Mouse (Mus musculus): ENCODE results near the gene Zfp865. TPM values are rescaled to one million over a fixed set of nuclear protein-coding genes. Genes with fewer than 3 reads are reported as not detected.
A peak's percentile ranks its signal among the peaks of the same experiment; 100 is the strongest.

The Zfp865 gene
- polyA plus RNA-seq, 1 experiment from 2014 or later = 9.0 TPM

- Histone ChIP-seq H3K9ac (0 out of 2 replicates have a peak overlapping the region, but pooled peaks have one; percentile 26), H3K4me3 (replicated peaks) (peak overlapping the region; percentile 82), H3K27me3 (peaks cover 34% of the 10 kb centered on the region), H3K36me3 (no peaks in the 10 kb centered on the region), H3K9me3 (replicated peaks) (no peaks in the 10 kb centered on the region), H3K4me1 (peaks cover 70% of the 10 kb centered on the region), H3K27ac (replicated peaks) (no peak overlapping the region), H3K4me2 (replicated peaks) (peak overlapping the region; percentile 90)
- ATAC-seq (ENCODE audit: insufficient number of reproducible peaks, low FRiP score, low TSS enrichment, low read depth) = no peak
- WGBS = 12% methylated on average over 32 of the region's 32 CpGs
These were observed 33.4 kb downstream of the Zfp865 start for GRCm38 (mm10) chr7:5053456-5054179.

GRCm38 (mm10) chr7:5056651-5057263 lies 36.6 kb downstream of the Zfp865 start:
- peak overlapping the region; percentile 87 for H3K4me2 ChIP-seq (replicated peaks)
- peak overlapping the region; percentile 58; the same call in 1 of the 2 replicates for H3K27ac ChIP-seq (replicated peaks)
- peaks cover 76% of the 10 kb centered on the region for H3K4me1 ChIP-seq
- no peaks in the 10 kb centered on the region for H3K36me3 ChIP-seq
- H3K9ac ChIP-seq = peak overlapping the region; percentile 87
- ATAC-seq (ENCODE audit: insufficient number of reproducible peaks, low FRiP score, low TSS enrichment, low read depth) = peak; percentile 13; the same call in 1 of the 2 replicates
- peak overlapping the region; percentile 69 for H3K4me3 ChIP-seq (replicated peaks)
- under 1% methylated on average over 48 of the region's 55 CpGs for WGBS
- H3K9me3 ChIP-seq (replicated peaks) = no peaks in the 10 kb centered on the region
- H3K27me3 ChIP-seq = peaks cover 34% of the 10 kb centered on the region

DNA sequence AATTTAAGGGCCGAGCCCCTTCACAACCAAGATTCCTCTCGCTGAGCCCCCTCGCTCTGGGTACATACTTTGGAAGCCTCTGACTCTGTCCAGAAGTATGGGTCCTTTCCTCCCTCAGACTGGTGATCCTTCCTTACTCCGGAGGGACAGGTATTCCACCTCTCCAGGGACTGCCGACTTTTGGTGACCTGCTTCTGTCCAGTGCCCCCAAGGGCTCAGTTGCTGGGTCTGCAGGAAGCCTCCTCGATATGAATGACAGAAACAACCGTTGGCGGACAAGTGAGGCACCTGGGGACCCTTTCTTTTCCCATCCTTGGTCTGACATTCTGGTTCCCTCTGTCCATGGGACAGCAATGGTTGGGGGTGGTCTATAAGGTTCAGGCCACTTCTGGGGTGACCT lies 37.2 kb downstream of the Zfp865 start:
- Histone ChIP-seq H3K27me3 (peaks cover 34% of the 10 kb centered on the region), H3K4me2 (replicated peaks) (peak overlapping the region; percentile 87), H3K27ac (replicated peaks) (0 out of 2 replicates have a peak overlapping the region, but pooled peaks have one; percentile 58), H3K4me3 (replicated peaks) (peak overlapping the region; percentile 69), H3K9me3 (replicated peaks) (no peaks in the 10 kb centered on the region), H3K36me3 (no peaks in the 10 kb centered on the region), H3K9ac (peak overlapping the region; percentile 87), H3K4me1 (peaks cover 70% of the 10 kb centered on the region)
- WGBS = 27% methylated on average over 8 of the region's 8 CpGs
- ATAC-seq (ENCODE audit: insufficient number of reproducible peaks, low FRiP score, low TSS enrichment, low read depth) = no peak

- H3K36me3 ChIP-seq = no peaks in the 10 kb centered on the region
- H3K27ac ChIP-seq (replicated peaks) = no peak overlapping the region
- peak overlapping the region; percentile 87 for H3K4me2 ChIP-seq (replicated peaks)
- H3K4me3 ChIP-seq (replicated peaks) = peak overlapping the region; percentile 69
- no peaks in the 10 kb centered on the region for H3K9me3 ChIP-seq (replicated peaks)
- H3K9ac ChIP-seq = no peak overlapping the region
- H3K27me3 ChIP-seq = peaks cover 32% of the 10 kb centered on the region
- 34% methylated on average over 11 of the region's 11 CpGs for WGBS
- ATAC-seq (ENCODE audit: insufficient number of reproducible peaks, low FRiP score, low TSS enrichment, low read depth) = no peak
- peaks cover 66% of the 10 kb centered on the region for H3K4me1 ChIP-seq
These were observed 37.6 kb downstream of the Zfp865 start for GRCm38 (mm10) chr7:5057804-5058203.

GRCm38 (mm10) chr7:5058631-5059030 lies 38.5 kb downstream of the Zfp865 start:
- 100% methylated on average over 1 of the region's 1 CpGs for WGBS
- Histone ChIP-seq H3K4me1 (peaks cover 65% of the 10 kb centered on the region), H3K4me3 (replicated peaks) (no peak overlapping the region), H3K9ac (no peak overlapping the region), H3K27me3 (peaks cover 24% of the 10 kb centered on the region), H3K27ac (replicated peaks) (no peak overlapping the region), H3K4me2 (replicated peaks) (no peak overlapping the region), H3K36me3 (no peaks in the 10 kb centered on the region), H3K9me3 (replicated peaks) (no peaks in the 10 kb centered on the region)
- ATAC-seq (ENCODE audit: insufficient number of reproducible peaks, low FRiP score, low TSS enrichment, low read depth) = no peak

GRCm38 (mm10) chr7:5059421-5059820 lies 39.2 kb downstream of the Zfp865 start:
- Histone ChIP-seq H3K9ac (no peak overlapping the region), H3K4me1 (peaks cover 64% of the 10 kb centered on the region), H3K27me3 (peaks cover 16% of the 10 kb centered on the region), H3K27ac (replicated peaks) (no peak overlapping the region), H3K36me3 (no peaks in the 10 kb centered on the region), H3K9me3 (replicated peaks) (no peaks in the 10 kb centered on the region), H3K4me3 (replicated peaks) (no peak overlapping the region), H3K4me2 (replicated peaks) (no peak overlapping the region)
- WGBS = 89% methylated on average over 12 of the region's 12 CpGs
- no peak for ATAC-seq (ENCODE audit: insufficient number of reproducible peaks, low FRiP score, low TSS enrichment, low read depth)

DNA sequence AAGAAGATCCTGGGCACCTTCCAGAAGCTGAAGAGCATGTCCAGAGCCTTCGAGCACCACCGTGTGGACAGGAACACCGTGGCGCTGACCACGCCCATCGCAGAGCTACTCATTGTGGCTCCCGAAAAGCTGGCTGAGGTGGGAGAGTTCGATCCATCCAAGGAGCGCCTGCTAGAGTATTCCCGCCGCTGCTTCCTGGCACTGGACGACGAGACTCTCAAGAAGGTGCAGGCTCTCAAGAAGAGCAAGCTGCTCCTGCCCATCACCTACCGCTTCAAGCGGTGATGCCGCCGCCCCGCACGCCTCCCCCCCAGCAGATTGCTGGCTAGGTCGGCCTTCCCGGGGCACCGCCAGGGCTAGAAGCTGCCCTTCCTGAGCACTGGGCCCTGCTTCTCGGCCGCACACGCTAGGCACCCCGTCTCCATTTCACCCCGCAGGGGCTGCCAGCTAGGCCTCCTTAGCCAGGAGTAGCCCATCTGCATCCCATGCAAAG lies 40.1 kb downstream of the Zfp865 start:
- peaks cover 8% of the 10 kb centered on the region for H3K27me3 ChIP-seq
- no peaks in the 10 kb centered on the region for H3K9me3 ChIP-seq (replicated peaks)
- no peaks in the 10 kb centered on the region for H3K36me3 ChIP-seq
- ATAC-seq (ENCODE audit: insufficient number of reproducible peaks, low FRiP score, low TSS enrichment, low read depth) = no peak
- H3K27ac ChIP-seq (replicated peaks) = peak overlapping the region; percentile 99
- H3K4me1 ChIP-seq = peaks cover 62% of the 10 kb centered on the region
- H3K4me2 ChIP-seq (replicated peaks) = peak overlapping the region; percentile 84
- H3K9ac ChIP-seq = peak overlapping the region; percentile 74
- 4% methylated on average over 27 of the region's 27 CpGs for WGBS
- peak overlapping the region; percentile 77 for H3K4me3 ChIP-seq (replicated peaks)

DNA sequence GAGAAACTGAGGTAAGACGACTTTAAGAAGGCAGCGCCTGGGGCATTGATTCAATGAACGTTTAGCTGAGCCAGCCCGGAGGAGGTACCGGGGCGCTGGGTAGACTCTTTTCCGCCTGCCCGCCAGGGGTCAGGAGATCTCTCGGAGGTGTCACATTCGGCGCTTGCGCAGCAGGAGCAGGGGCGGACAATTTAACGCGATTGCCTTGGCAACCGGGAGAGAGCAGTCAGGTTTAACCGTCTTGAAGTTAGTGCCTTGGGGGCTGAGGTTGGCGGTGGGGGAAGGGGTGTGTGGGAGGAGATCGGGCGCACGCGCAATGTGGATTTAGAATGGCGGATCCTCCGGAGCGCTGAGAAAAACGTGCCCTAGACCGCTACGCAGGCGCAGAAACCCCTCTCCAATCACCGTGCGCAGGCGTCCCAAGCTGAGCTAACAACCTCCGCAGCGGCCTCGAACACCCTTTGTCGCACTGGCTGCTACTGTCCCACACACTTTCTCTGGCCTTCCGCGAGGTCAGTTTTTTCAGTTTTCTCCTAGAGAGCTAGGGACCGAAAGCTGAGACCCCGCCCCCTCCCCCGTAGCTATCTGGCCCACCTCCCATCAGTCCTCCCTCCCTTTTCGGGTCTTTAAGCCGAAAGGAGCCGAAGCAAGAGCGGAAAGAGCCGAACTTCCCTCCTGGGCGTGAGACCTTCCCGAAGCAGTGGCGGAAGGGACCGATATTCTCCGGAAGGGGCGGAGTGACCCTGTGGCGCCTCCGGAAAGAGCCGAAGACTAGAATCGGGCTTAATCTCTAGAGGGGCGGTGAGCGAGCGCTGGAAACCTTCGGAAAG lies 41.0 kb downstream of the Zfp865 start:
- under 1% methylated on average over 60 of the region's 60 CpGs for WGBS
- Histone ChIP-seq H3K27ac (replicated peaks) (peak overlapping the region; percentile 99), H3K9me3 (replicated peaks) (no peaks in the 10 kb centered on the region), H3K9ac (peak overlapping the region; percentile 74), H3K4me2 (replicated peaks) (peak overlapping the region; percentile 84), H3K27me3 (no peaks in the 10 kb centered on the region), H3K36me3 (peaks cover under 1% of the 10 kb centered on the region; the same call in 1 of the 2 replicates), H3K4me3 (replicated peaks) (peak overlapping the region; percentile 77), H3K4me1 (peaks cover 65% of the 10 kb centered on the region)
- peak; percentile 89 for ATAC-seq (ENCODE audit: insufficient number of reproducible peaks, low FRiP score, low TSS enrichment, low read depth)

GRCm38 (mm10) chr7:5061774-5062359 lies 41.7 kb downstream of the Zfp865 start, which contains the start of gene U2af2:
Gene U2af2, plus strand, starts transcription at chr7:5062143.
- Histone ChIP-seq H3K4me2 (replicated peaks) (peak within 1 kb of the TSS; percentile 84), H3K27ac (replicated peaks) (peak within 1 kb of the TSS; percentile 99), H3K36me3 (peaks cover 8% of the 10 kb centered on the region; the same call in 1 of the 2 replicates), H3K9ac (peak within 1 kb of the TSS; percentile 74), H3K9me3 (replicated peaks) (no peaks in the 10 kb centered on the region), H3K4me3 (replicated peaks) (peak within 1 kb of the TSS; percentile 77), H3K27me3 (no peaks in the 10 kb centered on the region), H3K4me1 (peaks cover 60% of the 10 kb centered on the region)
- under 1% methylated on average over 64 of the region's 65 CpGs for whole genome bisulfite sequencing
- ATAC-seq (ENCODE audit: insufficient number of reproducible peaks, low FRiP score, low TSS enrichment, low read depth) = peak; percentile 81

- Histone ChIP-seq H3K9me3 (replicated peaks) (no peaks in the 10 kb centered on the region), H3K4me1 (peaks cover 54% of the 10 kb centered on the region), H3K27me3 (no peaks in the 10 kb centered on the region), H3K4me2 (replicated peaks) (peak overlapping the region; percentile 84), H3K27ac (replicated peaks) (peak overlapping the region; percentile 99), H3K4me3 (replicated peaks) (peak overlapping the region; percentile 77), H3K36me3 (peaks cover 14% of the 10 kb centered on the region), H3K9ac (peak overlapping the region; percentile 71)
- WGBS = 0% methylated on average over 51 of the region's 51 CpGs
- ATAC-seq (ENCODE audit: insufficient number of reproducible peaks, low FRiP score, low TSS enrichment, low read depth) = peak; percentile 61
These were observed 42.3 kb downstream of the Zfp865 start for GRCm38 (mm10) chr7:5062360-5063001.
